Mouse (Mus musculus) heart, embryonic 11.5 days (tissue): Measurements from ENCODE around the gene Mgat2. TPM values are rescaled to one million over a fixed set of nuclear protein-coding genes. Genes with fewer than 3 reads are reported as not detected.

Source experiments
- ATAC-seq: fragments of 200-750 bp; cut with Nextera tagmentation; replicated peaks from 2 replicates; pipeline ENCODE4 v1.8.0; 2017; ENCODE audit warnings: moderate library complexity; ENCODE audit not compliant: insufficient number of reproducible peaks, low FRiP score, low TSS enrichment
- H3K27ac ChIP-seq: fragments of 300-500 bp; sonication (generic); 2 replicates; pipeline ENCODE4 v1.5.1; 2014; ENCODE audit warnings: mild to moderate bottlenecking, low read depth, low read length
- H3K27me3 ChIP-seq: fragments of 300-500 bp; sonication (generic); 2 replicates; pipeline ENCODE4 v1.6.1; 2014; ENCODE audit warnings: mild to moderate bottlenecking, low read length, mixed read lengths; ENCODE audit not compliant: control insufficient read depth, insufficient read depth
- H3K36me3 ChIP-seq: fragments of 300-500 bp; sonication (generic); 2 replicates; pipeline ENCODE4 v1.6.1; 2014; ENCODE audit warnings: mild to moderate bottlenecking, low read length, moderate library complexity, mixed read lengths; ENCODE audit not compliant: control insufficient read depth, insufficient read depth
- H3K4me1 ChIP-seq: fragments of 300-500 bp; sonication (generic); 2 replicates; pipeline ENCODE4 v1.6.1; 2014; ENCODE audit warnings: low read length; ENCODE audit not compliant: control insufficient read depth, insufficient read depth
- H3K4me2 ChIP-seq: fragments of 300-500 bp; sonication (generic); 2 replicates; pipeline ENCODE4 v1.6.1; 2014; ENCODE audit warnings: mild to moderate bottlenecking, moderate library complexity
- H3K4me3 ChIP-seq: fragments of 300-500 bp; sonication (generic); 2 replicates; pipeline ENCODE4 v1.5.1; 2014; ENCODE audit warnings: low read depth, low read length
- H3K9ac ChIP-seq: fragments of 300-500 bp; sonication (generic); 2 replicates; pipeline ENCODE4 v1.6.1; 2014; ENCODE audit warnings: mild to moderate bottlenecking, low read depth, low read length, moderate library complexity
- H3K9me3 ChIP-seq: fragments of 300-500 bp; sonication (generic); replicated peaks from 2 replicates; pipeline ENCODE4 v1.6.1; 2016; ENCODE audit warnings: low read length; ENCODE audit not compliant: control insufficient read depth
- WGBS: fragments of 180-500 bp; shearing (Covaris S2); extraction: QIAGEN DNeasy Blood & Tissue Kit; methylation state at CpG from one replicate; pipeline ENCODE4 v1.1.7; 2014; ENCODE audit not compliant: insufficient replicate concordance; 5-methylcytosine and 5-hydroxymethylcytosine counted together
- polyA plus RNA-seq: library from polyadenylated mRNA; unstranded; fragments of >200 nt; fragmentation: Nextera tagmentation; extraction: Ambion mirVana; gene quantifications from 2 replicates; pipeline ENCODE4 v1.2.1, GENCODE M21; 2014

The Mgat2 gene
- polyA plus RNA-seq, 1 experiment from 2014 or later, result 35.3 TPM

GRCm38 (mm10) chr12:69185371-69185770, 1.4 kb downstream of the Mgat2 start:
- no peak overlapping the region for H3K27ac ChIP-seq
- ATAC-seq, result no peak
- peak overlapping the region; percentile 96; the same call in 1 of the 2 replicates for H3K9ac ChIP-seq
- 75% methylated on average over 7 of the region's 7 CpGs for WGBS
- H3K4me3 ChIP-seq, result peak overlapping the region; percentile 92
- no peaks in the 10 kb centered on the region for H3K27me3 ChIP-seq
- no peaks in the 10 kb centered on the region for H3K9me3 ChIP-seq
- H3K4me2 ChIP-seq, result peak overlapping the region; percentile 75
- peaks cover 12% of the 10 kb centered on the region for H3K4me1 ChIP-seq
- 0 out of 2 replicates have a peak, but pooled peaks cover 6% of the 10 kb centered on the region for H3K36me3 ChIP-seq

GRCm38 (mm10) chr12:69186811-69187471, 3.0 kb downstream of the Mgat2 start:
- peaks cover 6% of the 10 kb centered on the region; the same call in 1 of the 2 replicates for H3K36me3 ChIP-seq
- no peak overlapping the region for H3K27ac ChIP-seq
- H3K4me3 ChIP-seq, result no peak overlapping the region
- no peaks in the 10 kb centered on the region for H3K9me3 ChIP-seq
- H3K4me1 ChIP-seq, result peaks cover 12% of the 10 kb centered on the region
- H3K27me3 ChIP-seq, result no peaks in the 10 kb centered on the region
- no peak overlapping the region for H3K4me2 ChIP-seq
- 73% methylated on average over 5 of the region's 5 CpGs for WGBS
- ATAC-seq, result no peak
- no peak overlapping the region for H3K9ac ChIP-seq

GRCm38 (mm10) chr12:69190074-69190473, 6.1 kb downstream of the Mgat2 start:
- Histone ChIP-seq H3K27me3 (no peaks in the 10 kb centered on the region), H3K4me1 (peaks cover 11% of the 10 kb centered on the region), H3K36me3 (peaks cover 6% of the 10 kb centered on the region; the same call in 1 of the 2 replicates), H3K9me3 (no peaks in the 10 kb centered on the region), H3K9ac (no peak overlapping the region), H3K4me3 (no peak overlapping the region), H3K4me2 (no peak overlapping the region), H3K27ac (no peak overlapping the region)
- WGBS, result 74% methylated on average over 9 of the region's 9 CpGs
- no peak for ATAC-seq

- Histone ChIP-seq H3K9ac (no peak overlapping the region), H3K4me3 (no peak overlapping the region), H3K36me3 (peaks cover 6% of the 10 kb centered on the region; the same call in 1 of the 2 replicates), H3K4me2 (no peak overlapping the region), H3K4me1 (peaks cover 7% of the 10 kb centered on the region), H3K9me3 (no peaks in the 10 kb centered on the region), H3K27me3 (no peaks in the 10 kb centered on the region), H3K27ac (no peak overlapping the region)
- WGBS, result 95% methylated on average over 1 of the region's 1 CpGs
- no peak for ATAC-seq
Observed at GRCm38 (mm10) chr12:69190522-69190921, 6.6 kb downstream of the Mgat2 start.

- no peak overlapping the region for H3K9ac ChIP-seq
- H3K27me3 ChIP-seq, result no peaks in the 10 kb centered on the region
- no peaks in the 10 kb centered on the region for H3K9me3 ChIP-seq
- H3K36me3 ChIP-seq, result peaks cover 6% of the 10 kb centered on the region; the same call in 1 of the 2 replicates
- WGBS, result 84% methylated on average over 5 of the region's 5 CpGs
- H3K4me2 ChIP-seq, result no peak overlapping the region
- peaks cover 7% of the 10 kb centered on the region for H3K4me1 ChIP-seq
- ATAC-seq, result no peak
- H3K4me3 ChIP-seq, result no peak overlapping the region
- H3K27ac ChIP-seq, result no peak overlapping the region
Observed at GRCm38 (mm10) chr12:69191396-69191795, 7.4 kb downstream of the Mgat2 start.

- Histone ChIP-seq H3K9ac (no peak overlapping the region), H3K4me3 (no peak overlapping the region), H3K4me1 (peaks cover 4% of the 10 kb centered on the region; the same call in 1 of the 2 replicates), H3K36me3 (peaks cover 6% of the 10 kb centered on the region; the same call in 1 of the 2 replicates), H3K4me2 (no peak overlapping the region), H3K9me3 (no peaks in the 10 kb centered on the region), H3K27ac (no peak overlapping the region), H3K27me3 (no peaks in the 10 kb centered on the region)
- no peak for ATAC-seq
- 91% methylated on average over 2 of the region's 2 CpGs for WGBS
Observed at GRCm38 (mm10) chr12:69192637-69193036, 8.7 kb downstream of the Mgat2 start.

- WGBS, result under 1% methylated on average over 75 of the region's 75 CpGs
- Histone ChIP-seq H3K4me1 (peaks cover 14% of the 10 kb centered on the region), H3K4me2 (peak within 1 kb of the TSS; percentile 99), H3K27ac (peak within 1 kb of the TSS; percentile 81), H3K36me3 (peaks cover 6% of the 10 kb centered on the region; the same call in 1 of the 2 replicates), H3K27me3 (no peaks in the 10 kb centered on the region), H3K4me3 (peak within 1 kb of the TSS; percentile 97), H3K9ac (peak within 1 kb of the TSS; percentile 93), H3K9me3 (no peaks in the 10 kb centered on the region)
- peak; percentile 72 for ATAC-seq
Observed at GRCm38 (mm10) chr12:69196444-69197377, 12.8 kb downstream of the Mgat2 start, which contains the start of gene Gm49383. Gene Gm49383, minus strand, starts transcription at chr12:69197104.

- peaks cover 14% of the 10 kb centered on the region for H3K4me1 ChIP-seq
- H3K27ac ChIP-seq, result peak overlapping the region; percentile 81
- no peaks in the 10 kb centered on the region for H3K9me3 ChIP-seq
- peaks cover 6% of the 10 kb centered on the region; the same call in 1 of the 2 replicates for H3K36me3 ChIP-seq
- H3K9ac ChIP-seq, result peak overlapping the region; percentile 93
- H3K4me3 ChIP-seq, result peak overlapping the region; percentile 97
- peak overlapping the region; percentile 99 for H3K4me2 ChIP-seq
- no peaks in the 10 kb centered on the region for H3K27me3 ChIP-seq
- WGBS, result under 1% methylated on average over 94 of the region's 94 CpGs
- peak; percentile 73 for ATAC-seq
Observed at GRCm38 (mm10) chr12:69197378-69198163, 13.6 kb downstream of the Mgat2 start.
